Mouse (Mus musculus) cortical plate, adult 2 months (tissue): ENCODE measurements around the gene Plxdc1.

ENCODE experiments used
- CTCF ChIP-seq: fragments of 200-500 bp; IDR thresholded peaks from 2 replicates; pipeline ENCODE4 v1.5.1; 2011; ENCODE audit warnings: mild to moderate bottlenecking, control low read depth, low read length; ENCODE audit not compliant: insufficient read depth; ENCODE audit errors: extremely low read depth
- POLR2A ChIP-seq: fragments of 200-500 bp; IDR thresholded peaks from 2 replicates; pipeline ENCODE4 v1.6.1; 2011; ENCODE audit warnings: mild to moderate bottlenecking, low read length, control low read depth; ENCODE audit not compliant: insufficient read depth; ENCODE audit errors: extremely low read depth

DNA sequence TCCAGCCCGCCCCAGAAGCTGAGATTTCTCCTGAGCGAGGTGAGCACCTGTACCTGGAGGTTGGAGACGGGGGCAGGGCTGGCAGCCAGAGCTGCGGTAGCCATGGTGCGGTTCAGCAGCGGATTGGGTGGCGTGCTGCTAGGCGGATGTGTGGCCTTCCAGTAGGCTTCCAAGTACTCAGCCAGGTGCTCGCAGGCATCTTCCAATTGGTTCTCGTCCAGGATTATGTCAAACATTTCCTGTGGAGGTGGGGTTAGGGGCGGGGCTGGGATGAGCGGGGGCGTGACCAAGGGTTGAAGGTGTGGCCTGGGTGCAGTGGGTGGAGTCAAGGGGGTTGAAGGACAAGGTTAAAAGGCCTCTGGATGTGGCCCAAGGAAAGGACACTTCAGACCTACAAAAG is 18.8 kb upstream of the Plxdc1 start:
- no peak for TF ChIP-seq POLR2A
- TF ChIP-seq CTCF, result no peak
